Mouse (Mus musculus) heart, postnatal 36 days (tissue): ENCODE data around the gene Phyhipl. TPM values are rescaled to one million over a fixed set of nuclear protein-coding genes. Genes with fewer than 3 reads are reported as not detected.

Experiments
- DNase-seq, 2 experiments: peaks; one replicate each; pipeline ENCODE4 v3.0.0; 2021 to 2022
- intact Hi-C: fragments of 180-260 bp; cut with DNase I; formaldehyde crosslinking; loops from one replicate; pipeline ENCODE4 v1.15.1; 2025
- total RNA-seq, 2 experiments: library from RNA; stranded (reverse); gene quantifications; 2 replicates each; pipeline ENCODE4 v1.2.3; 2021

Phyhipl gene
- total RNA-seq, result not detected

- DNase-seq, result no peak
- intact Hi-C loops, result no loop called here
Observed at GRCm38 (mm10) chr10:70655828-70656227, at the start of gene Phyhipl. Phyhipl (minus strand) TSS chr10:70655965.

DNA sequence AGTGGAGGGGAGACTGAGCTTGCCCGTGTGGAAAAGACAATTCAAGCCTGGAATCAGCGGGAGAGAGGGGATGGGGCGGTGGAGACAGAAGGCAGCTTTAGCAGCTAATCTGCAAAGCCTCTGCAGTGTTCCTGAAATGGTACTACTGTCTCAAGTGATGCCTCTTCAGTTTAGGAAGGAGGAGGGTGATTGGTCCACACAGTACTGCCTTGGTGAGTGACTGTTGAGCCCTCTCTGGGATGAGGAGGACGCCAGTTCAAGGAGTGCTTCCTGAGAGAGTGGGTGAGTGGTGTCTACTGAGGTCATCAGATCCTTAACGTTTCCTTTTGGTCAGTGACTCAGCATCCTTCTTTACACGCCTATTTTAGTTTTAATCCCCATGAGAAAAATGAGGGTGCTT lies 47.4 kb upstream of the Phyhipl start:
- intact Hi-C loops, result no loop called here

DNA sequence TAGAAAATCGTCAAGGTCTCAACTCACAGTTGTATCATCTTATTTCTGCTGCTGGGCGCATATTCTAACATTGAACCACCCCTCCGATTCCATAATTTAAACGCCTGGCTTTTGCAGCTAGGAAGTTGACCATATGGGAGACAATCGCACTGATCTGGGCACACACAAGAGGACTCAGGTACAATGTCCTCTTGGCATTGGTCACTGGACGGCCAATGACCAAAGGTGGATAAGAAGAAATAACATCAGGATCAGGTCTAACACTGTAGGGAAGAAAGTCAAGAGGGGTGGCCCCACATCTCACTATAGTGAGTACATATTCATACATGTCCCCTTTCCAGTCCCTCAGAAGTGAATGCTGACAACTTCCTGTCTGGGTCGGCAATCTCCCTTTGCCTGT lies 43.8 kb upstream of the Phyhipl start:
- no peak for DNase-seq
- intact Hi-C loops, result no loop called here

More for the DNA sequence above, 47.4 kb upstream of the Phyhipl start:
- DNase-seq, result no peak

DNA sequence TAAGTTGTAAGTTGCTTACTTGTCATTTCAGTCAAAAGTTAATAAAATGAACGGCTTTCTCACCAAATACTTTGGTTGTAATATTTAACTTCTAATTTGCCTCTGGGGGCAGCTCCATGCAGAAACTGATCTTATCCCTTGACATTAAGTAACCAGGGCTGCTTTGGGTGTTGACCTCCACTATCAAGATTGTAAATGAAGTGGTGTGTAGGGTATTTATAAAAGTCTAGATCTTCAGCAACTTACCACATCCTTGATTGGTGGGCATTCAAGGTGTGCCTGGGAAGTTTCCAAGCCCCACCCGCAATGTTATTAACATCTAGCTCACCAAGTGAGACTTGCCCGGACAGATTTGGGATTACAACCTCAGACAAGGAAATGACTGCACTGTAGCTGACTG lies 42.2 kb upstream of the Phyhipl start:
- intact Hi-C loops, result no loop called here
- DNase-seq, result no peak

GRCm38 (mm10) chr10:70696748-70697585 lies 41.2 kb upstream of the Phyhipl start:
- intact Hi-C loops, result no loop called here
- no peak for DNase-seq

- DNase-seq, result no peak
- intact Hi-C loops, result no loop called here
Observed at GRCm38 (mm10) chr10:70689346-70689745, 33.6 kb upstream of the Phyhipl start.

DNA sequence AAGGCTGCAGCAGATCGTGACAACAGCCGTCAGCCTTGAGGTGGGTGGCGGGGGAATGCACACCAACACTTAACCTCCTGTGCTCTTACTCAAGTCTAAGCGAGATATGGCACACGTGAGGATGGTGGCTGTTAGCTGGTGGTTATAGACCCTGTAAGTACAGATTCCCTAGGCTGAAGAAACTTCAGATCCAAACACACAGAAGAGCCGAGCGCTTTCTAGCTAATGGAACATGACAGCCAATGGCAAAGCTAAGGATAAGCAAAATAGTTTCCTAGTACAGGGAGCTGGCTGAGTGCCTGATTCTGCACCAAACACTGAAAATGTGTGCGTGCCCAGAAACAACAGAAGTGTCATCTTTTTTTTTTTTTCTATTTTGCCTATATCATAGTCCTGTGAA lies 33.1 kb upstream of the Phyhipl start:
- DNase-seq, result no peak
- intact Hi-C loops, result no loop called here

GRCm38 (mm10) chr10:70686941-70687703 lies 31.4 kb upstream of the Phyhipl start:
- intact Hi-C loops, result no loop called here

GRCm38 (mm10) chr10:70686505-70686904 lies 30.7 kb upstream of the Phyhipl start:
- no peak for DNase-seq
- intact Hi-C loops, result no loop called here

More at GRCm38 (mm10) chr10:70686941-70687703, 31.4 kb upstream of the Phyhipl start:
- no peak for DNase-seq

- intact Hi-C loops, result no loop called here
- no peak for DNase-seq
Observed at GRCm38 (mm10) chr10:70683508-70683907, 27.7 kb upstream of the Phyhipl start.

DNA sequence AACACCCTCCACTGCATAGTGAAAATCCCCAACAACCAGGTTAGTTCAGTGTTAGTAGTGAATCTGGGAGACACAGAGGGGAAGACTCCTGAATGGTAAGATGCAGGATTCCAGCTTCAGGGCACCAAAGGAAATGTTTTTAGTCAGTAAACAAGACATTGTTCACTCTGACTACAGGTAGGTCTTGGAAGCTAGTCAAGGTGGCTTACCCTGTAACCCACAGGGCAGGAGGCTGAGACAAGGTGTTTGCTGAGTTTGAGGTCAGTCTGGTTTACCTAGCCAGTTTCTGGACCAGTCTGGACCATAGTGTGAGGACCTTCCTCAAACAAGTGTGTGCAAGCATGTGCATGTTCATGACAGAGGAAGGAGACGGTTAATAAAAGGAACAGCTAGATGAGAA lies 22.2 kb upstream of the Phyhipl start:
- no peak for DNase-seq
- intact Hi-C loops, result no loop called here

GRCm38 (mm10) chr10:70656272-70656671 lies 507 bp upstream of the Phyhipl start:
- intact Hi-C loops, result no loop called here
- DNase-seq, result no peak

DNA sequence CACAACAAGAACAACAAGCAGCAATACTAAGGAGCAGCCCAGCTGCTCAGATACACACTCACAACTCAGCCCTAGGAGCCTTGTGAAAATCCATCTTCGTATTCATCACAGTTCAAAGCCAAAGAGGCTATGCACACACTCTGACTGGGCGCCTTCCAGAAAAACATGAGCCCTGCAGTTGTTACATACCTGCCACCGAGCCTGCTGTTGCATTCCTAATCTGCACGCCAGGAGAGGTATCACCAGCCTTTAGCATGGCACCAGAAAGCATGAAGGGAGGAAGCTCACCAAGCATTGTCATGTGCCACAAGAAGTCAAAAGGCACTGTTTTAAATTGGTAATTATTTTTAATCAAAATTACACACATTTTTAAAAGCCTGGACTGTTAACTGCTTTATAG lies 1.1 kb downstream of the Phyhipl start:
- no peak for DNase-seq
- intact Hi-C loops, result no loop called here

GRCm38 (mm10) chr10:70654139-70654538 lies 1.6 kb downstream of the Phyhipl start:
- no peak for DNase-seq
- intact Hi-C loops, result no loop called here

DNA sequence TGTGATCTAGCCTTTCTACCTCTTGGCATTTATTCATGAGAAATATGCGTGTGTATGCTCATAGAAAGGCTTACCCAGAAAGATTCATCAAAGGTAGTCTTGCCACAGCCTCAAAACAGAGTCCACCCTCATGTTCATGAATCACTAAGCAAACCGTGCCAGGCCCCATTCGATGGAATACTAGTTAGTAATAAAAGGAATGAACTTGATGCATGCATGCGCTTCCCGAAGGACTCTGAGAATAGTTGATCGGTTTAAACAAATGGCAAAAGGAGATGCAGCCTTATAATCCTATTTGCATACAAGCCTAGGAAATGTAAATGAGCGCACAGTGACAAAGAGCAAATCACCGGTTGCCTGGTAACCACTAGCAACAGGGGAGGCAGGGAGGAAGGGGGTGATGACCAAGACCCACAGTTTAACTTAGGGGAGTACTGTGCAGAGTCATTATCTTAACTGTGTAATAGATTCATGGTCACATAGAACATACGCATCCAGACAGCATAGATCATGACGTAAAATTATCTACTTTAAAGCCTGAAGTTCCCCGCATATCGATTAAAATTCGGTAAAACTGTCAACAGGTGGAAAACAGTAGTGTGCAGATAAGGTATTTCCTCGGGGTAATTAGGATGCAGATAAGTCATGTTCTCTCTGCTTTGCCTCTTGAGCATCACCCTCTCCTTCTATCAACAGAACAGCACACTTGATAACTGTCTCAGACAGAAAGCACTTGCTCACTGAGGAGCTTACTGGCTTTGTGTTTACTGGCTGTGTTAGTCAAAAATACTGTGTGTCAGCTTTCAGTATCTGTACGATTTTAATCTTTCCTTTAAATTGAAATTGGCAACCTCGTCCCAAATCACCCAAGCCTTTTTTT lies 3.8 kb downstream of the Phyhipl start:
- intact Hi-C loops, result no loop called here
- no peak for DNase-seq

GRCm38 (mm10) chr10:70648831-70649230 lies 6.9 kb downstream of the Phyhipl start:
- no peak for DNase-seq
- intact Hi-C loops, result no loop called here

- intact Hi-C loops, result no loop called here
- DNase-seq, result no peak
Observed at GRCm38 (mm10) chr10:70643131-70643530, 12.6 kb downstream of the Phyhipl start.

DNA sequence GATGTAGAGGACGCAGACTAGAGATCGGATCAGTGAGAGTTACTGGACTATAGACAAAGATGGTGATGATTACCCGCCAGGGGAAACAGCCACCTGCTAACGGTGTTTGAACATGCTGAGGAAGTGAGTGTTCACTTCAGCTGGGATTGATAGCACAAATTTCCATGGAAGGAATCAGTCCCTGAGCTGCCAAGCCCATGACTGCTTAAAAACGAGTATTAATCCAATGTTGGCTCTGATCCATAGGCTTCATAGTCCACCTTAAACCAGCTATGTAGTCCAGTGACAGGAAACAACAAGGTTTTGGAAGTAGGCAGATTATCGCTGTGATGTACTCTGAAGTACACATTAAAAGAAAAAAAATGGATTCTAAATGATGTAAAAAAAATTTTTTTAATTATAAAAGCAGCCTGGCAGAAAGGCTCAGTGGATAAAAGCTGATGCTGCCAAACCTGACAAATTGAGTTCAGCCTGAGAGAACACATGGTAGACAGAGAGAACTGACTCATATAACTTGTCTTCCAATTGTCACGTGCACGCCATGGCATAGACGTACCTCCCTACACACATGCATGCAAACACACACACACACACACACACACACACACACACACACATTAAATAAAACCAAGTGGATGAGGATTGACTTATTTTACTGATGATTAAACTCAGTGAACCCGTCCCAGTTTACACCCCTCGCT lies 14.7 kb downstream of the Phyhipl start:
- intact Hi-C loops, result no loop called here
- DNase-seq, result no peak

DNA sequence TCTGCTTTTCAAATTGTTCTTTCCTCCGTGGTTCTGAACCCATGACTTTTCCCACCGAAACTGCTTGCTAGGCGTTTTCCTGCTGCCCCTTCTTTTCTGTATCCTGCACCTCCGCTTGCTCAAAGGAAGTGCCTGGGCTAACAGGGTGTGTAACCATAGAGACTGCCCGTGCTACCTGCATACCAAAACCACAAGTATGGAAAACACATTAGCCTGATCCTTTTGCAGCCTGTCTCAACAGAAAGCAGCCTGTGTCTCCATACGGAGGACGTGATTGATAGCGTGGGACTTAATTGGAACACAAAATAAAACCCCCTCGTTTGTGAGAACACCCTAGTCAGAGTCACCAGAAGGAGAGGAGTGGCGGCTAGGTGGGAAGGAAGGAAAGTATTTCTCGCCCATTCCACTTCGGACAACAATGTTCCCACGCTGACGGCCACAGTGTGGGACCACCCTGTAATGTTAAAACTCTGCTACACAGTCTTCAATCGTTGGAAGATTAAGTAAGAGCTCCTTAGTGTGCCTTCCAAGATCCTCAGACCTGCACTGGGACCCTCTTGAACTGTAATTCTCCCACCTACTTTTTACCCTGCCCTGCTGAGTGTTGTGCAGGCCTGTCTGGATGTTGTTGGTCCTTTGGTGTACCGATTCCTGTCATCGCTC lies 15.6 kb downstream of the Phyhipl start:
- intact Hi-C loops, result no loop called here
- no peak for DNase-seq
